Mouse (Mus musculus): ENCODE data around the gene Pax9.

- TF ChIP-seq RCOR1 (conservative IDR thresholded peaks at IDR 0.05; ENCODE audit: low read depth, low read length) (no peak), EP300 (IDR thresholded peaks at IDR 0.05; ENCODE audit: low read length) (no peak), SIN3A (IDR thresholded peaks at IDR 0.05; ENCODE audit: low read length) (no peak), ZKSCAN1 (IDR thresholded peaks at IDR 0.05; ENCODE audit: borderline replicate concordance, low read depth, low read length) (no peak), PAX5 (IDR thresholded peaks at IDR 0.05; ENCODE audit: low read length) (no peak), CTCF (conservative IDR thresholded peaks at IDR 0.05 in 1 of 2, IDR thresholded peaks at IDR 0.05 in 1 of 2; ENCODE audit: low read depth in 2 of 2, low read length in 2 of 2) (no peak), MEF2A (IDR thresholded peaks at IDR 0.05; ENCODE audit: borderline replicate concordance, low read depth, low read length) (no peak), POLR2A (IDR thresholded peaks at IDR 0.05; ENCODE audit: low read depth, low read length) (no peak), ZC3H11A (IDR thresholded peaks at IDR 0.05; ENCODE audit: low read depth, low read length) (no peak), BHLHE40 (IDR thresholded peaks at IDR 0.05; ENCODE audit: low read depth, low read length) (no peak), CHD2 (IDR thresholded peaks at IDR 0.05; ENCODE audit: low read length) (no peak), ZMIZ1 (IDR thresholded peaks at IDR 0.05; ENCODE audit: low read depth, low read length) (no peak)
Measured at GRCm38 (mm10) chr12:56689736-56690135, 1.8 kb upstream of the Pax9 start.
